Mouse (Mus musculus): ENCODE data around the gene M1ap.

The M1ap gene

GRCm38 (mm10) chr6:83058725-83059124 is 112.0 kb downstream of the M1ap start:
- in situ Hi-C loops (cut with MboI; ENCODE audit: unreplicated experiment in 2 of 2): loop anchor here in 1 of 2 experiments (5.0 kb wide), 1 partner anchor 61 kb away; no protein-coding TSS in a partner anchor

- in situ Hi-C loops (cut with MboI; ENCODE audit: unreplicated experiment in 2 of 2): no loop called here
These were observed 119.3 kb downstream of the M1ap start for GRCm38 (mm10) chr6:83065995-83066394.

- in situ Hi-C loops (cut with MboI; ENCODE audit: unreplicated experiment in 2 of 2): no loop called here
These were observed 119.7 kb downstream of the M1ap start for GRCm38 (mm10) chr6:83066441-83066840.

- in situ Hi-C loops (cut with MboI; ENCODE audit: unreplicated experiment in 2 of 2): no loop called here
These were observed 121.5 kb downstream of the M1ap start for GRCm38 (mm10) chr6:83068221-83068620.

GRCm38 (mm10) chr6:83068706-83069487 is 122.2 kb downstream of the M1ap start:
- in situ Hi-C loops (cut with MboI; ENCODE audit: unreplicated experiment in 2 of 2): no loop called here

GRCm38 (mm10) chr6:83069488-83070246 is 123.0 kb downstream of the M1ap start:
- in situ Hi-C loops (cut with MboI; ENCODE audit: unreplicated experiment in 2 of 2): no loop called here

- in situ Hi-C loops (cut with MboI; ENCODE audit: unreplicated experiment in 2 of 2): no loop called here
These were observed 123.4 kb downstream of the M1ap start, which contains the start of gene Tlx2 for GRCm38 (mm10) chr6:83070247-83070310. Tlx2 (minus strand) TSS chr6:83070293.

DNA sequence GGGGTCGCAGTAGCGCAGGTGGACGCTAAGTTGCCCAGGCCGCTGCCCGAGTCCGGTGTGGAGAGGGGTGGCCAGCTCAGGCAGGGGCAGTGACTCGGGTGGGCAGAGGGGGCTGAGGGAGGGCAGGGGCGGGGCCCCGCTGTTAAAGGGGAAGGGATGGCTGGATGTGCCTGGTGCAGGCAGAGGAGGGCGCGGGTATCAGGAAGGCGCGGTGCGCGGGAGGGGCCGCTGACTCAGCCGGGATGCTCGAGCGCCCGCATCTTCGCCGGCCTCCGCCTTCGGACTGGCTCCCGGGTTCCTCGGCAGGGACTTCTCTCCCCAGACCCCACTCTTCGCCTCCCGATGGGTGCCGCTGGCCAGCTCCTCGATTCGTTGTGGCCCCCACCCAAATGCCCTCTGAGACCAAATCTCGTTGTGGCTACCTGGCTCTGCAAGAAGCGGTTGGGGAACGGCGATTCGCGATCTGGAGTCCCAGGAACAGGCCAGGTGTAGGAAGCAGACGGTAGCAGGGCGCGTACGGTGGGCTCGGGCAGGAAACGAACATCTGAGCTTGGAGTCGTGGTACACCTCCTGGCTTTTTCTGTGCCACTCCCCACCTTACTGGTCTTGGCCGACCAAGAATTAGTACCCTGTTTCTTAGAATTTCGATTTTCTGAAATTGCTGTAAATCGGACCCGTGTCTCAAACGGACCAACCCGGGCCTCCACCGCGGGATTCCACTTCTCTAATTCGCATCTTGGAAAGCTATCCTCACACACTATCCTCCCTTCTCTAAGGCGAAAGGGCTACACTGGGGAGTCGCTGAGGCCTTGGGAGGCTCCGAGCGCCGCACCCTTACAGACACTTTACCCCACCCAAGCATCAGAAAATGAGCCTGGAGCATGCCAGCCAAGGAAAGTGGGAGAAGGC is 123.9 kb downstream of the M1ap start:
- in situ Hi-C loops (cut with MboI; ENCODE audit: unreplicated experiment in 2 of 2): no loop called here

- in situ Hi-C loops (cut with MboI; ENCODE audit: unreplicated experiment in 2 of 2): no loop called here
These were observed 124.5 kb downstream of the M1ap start for GRCm38 (mm10) chr6:83071220-83071619.

- in situ Hi-C loops (cut with MboI; ENCODE audit: unreplicated experiment in 2 of 2): loop anchor here in 1 of 2 experiments (5.0 to 25.0 kb wide), 2 partner anchors 78 to 1113 kb away; partner anchors contain the start of gene Mrpl19
These were observed 128.3 kb downstream of the M1ap start for GRCm38 (mm10) chr6:83074979-83075378.

DNA sequence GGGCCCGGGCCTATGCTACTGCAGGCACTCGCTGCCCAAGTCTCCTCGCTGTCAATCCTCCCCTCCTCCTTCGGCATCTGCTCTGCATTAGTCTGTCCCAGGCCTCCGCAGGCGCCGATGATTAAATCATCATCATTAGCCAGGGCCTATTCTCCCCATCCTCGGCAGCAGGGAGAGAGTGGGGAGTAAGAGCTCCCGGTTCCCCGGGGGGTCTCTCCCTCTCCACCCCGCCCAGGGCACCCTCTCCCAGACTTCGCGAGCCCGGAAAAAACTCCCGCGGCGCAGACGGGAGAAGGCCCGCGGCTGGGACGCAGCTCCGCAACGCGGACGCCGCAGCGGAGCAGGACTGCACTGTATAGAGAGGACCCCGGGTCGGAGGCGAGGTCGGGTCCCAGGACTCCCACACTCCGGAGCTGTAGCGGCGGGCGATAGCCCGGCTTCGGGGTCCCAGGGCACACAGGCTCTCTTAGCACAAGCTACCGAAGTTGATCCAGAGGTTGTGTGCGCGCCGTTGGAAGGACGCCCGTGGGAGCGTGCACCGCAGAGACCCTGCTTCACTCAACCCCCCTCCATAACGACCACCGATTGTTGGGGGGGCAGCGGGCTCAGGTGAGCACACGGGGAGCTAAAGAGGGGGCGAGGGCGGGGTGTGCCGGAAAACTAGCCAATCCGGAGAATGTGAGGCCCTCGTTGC is 131.1 kb downstream of the M1ap start, which contains the start of gene Pcgf1:
Pcgf1 (plus strand) TSS at position 240 of the 694 bp plus-strand sequence.
- in situ Hi-C loops (cut with MboI; ENCODE audit: unreplicated experiment in 2 of 2): loop anchor here in 1 of 2 experiments (5.0 to 25.0 kb wide), 2 partner anchors 80 to 1115 kb away; partner anchors contain the start of gene Mrpl19

DNA sequence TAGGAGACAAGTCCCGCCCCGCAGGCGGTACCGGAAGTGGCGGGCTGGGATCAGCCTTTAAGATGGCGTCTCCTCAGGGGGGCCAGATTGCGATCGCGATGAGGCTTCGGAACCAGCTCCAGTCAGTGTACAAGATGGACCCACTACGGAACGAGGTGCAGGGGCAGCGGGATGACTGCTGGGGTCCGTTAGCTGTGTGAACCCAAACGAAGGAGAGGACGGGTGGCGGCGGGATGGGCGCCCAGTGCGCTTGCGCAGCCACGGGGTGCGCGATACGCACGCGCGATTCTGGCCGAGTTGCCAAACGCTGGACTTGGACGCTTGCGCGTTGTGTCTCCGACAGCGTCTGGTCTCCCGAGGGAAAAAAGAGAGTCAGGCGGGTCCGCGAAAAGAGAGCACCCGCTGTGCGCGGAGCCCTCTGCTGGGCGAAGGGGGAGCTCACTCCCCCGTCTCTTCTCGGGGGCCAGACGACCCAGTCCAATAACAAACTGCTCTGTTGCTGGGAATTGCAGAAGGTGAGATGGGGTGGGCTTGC is 131.7 kb downstream of the M1ap start:
- in situ Hi-C loops (cut with MboI; ENCODE audit: unreplicated experiment in 2 of 2): loop anchor here in 1 of 2 experiments (5.0 to 25.0 kb wide), 2 partner anchors 81 to 1116 kb away; partner anchors contain the start of gene Mrpl19

Measured in v-Abl transformed pro-B cells (cell line).